Mouse (Mus musculus): ENCODE data around the gene Polr2e.

DNA sequence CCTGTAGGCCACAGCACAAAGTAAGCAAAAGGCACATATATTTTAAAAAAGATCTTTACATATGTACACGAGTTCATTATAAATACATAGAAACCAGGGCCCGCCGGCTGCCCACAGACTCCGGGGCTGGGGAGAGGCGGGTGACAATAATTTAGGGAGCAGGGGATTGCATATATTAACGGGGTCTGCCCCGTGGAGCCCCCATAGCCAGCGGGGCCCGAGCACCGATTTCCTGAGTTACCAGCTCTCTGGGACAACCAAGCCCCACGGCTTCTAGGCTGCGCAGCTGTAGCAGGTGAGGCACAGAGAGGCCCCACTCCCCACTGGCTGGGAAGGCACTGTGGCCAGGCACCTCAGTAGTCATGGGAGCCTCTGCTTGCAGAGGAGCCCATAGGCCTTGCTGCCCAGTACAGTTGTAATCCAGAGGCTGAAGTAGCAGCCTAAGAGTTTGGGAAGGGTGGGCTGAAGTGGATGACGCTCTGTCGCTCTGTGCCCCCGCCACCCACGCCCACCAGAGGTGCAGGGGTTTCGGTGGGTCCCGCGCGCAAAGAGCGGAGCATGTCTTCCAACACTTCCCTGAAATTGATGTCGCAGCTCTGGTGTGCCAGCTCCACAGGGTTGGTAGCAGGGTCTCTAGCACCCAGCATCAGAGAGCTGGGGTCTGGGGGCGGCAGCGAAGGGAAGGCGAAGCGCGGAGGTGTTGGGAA is 17.5 kb upstream of the Polr2e start:
- TF ChIP-seq CTCF (IDR thresholded peaks at IDR 0.05; ENCODE audit: insufficient read depth, low read length) (no peak), POLR2A (IDR thresholded peaks at IDR 0.05; ENCODE audit: borderline replicate concordance, extremely low read depth, low read depth, low read length) (0 out of 2 replicates have a peak, but pooled peaks have one; percentile 2)
